Comparison of ENCODE assay signal across 9 mouse cellular contexts in the genomic region with DNA sequence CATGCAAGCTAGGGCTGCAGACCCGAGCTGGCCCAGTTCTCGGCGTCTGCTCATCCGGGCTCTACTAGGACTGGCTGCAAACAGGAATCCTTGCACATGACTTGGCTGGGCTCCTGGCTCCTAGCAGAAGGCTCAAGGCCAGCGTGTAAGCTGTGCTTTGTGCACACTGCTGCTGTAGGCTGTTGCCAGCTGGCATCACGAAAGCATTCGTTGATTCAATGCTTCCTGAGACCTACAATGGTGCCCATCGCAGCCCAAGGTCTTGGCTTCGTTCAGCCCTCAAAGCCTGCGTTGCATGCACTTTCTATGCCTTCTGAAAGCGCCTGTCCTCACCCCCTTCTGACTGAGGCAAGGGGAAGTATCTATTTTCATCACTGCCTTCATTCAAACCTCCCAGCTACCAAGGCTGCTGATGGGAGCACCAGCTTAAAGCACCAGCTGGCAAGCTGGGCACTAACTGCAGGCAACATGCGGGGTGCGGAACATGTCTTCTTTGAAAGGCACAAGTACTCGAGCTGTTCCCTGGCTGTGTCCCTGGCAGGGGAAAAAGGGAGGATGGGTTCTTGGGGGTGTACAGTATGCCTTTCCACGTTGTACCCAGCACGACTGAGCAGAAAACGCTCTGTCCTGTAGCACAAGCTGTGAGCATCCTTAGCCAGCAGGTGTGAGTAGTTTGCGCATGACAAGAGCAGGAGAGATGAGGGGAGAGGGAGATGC. TPM values are rescaled to one million over a fixed set of nuclear protein-coding genes. Genes with fewer than 3 reads are reported as not detected.
DNase-seq lines count a peak whose midpoint lies in the region; ATAC-seq and TF ChIP-seq lines count a peak whose summit lies in the region.
"Had no signal": no experiment of that assay in that cellular context is flagged by ENCODE, and none has a peak within 500 bp of the region (broad histone marks: within the 10 kb centered on the region; RNA-seq: fewer than 3 reads in every experiment).

No protein-coding gene starts in this region.

- peaks cover 6% of the 10 kb centered on the region; the same call in 1 of the 2 replicates for H3K4me1 ChIP-seq in cortical plate, adult 2 months (ENCODE audit: control insufficient read depth, insufficient read depth, low read length)
- peaks cover 14% of the 10 kb centered on the region for H3K4me1 ChIP-seq in intestine, postnatal 0 days (replicated peaks; ENCODE audit: control insufficient read depth, insufficient read depth, low read length)
- peaks cover 24% of the 10 kb centered on the region for H3K4me1 ChIP-seq in midbrain, embryonic 12.5 days
- H3K4me1 ChIP-seq in testis, adult 2 months (ENCODE audit: control insufficient read depth, insufficient read depth, low read length) = peaks cover 12% of the 10 kb centered on the region

- no peaks in the 10 kb centered on the region for H3K27me3 ChIP-seq in intestine, postnatal 0 days (replicated peaks; ENCODE audit: control insufficient read depth, insufficient read depth, low read length)
- no peaks in the 10 kb centered on the region for H3K27me3 ChIP-seq in midbrain, embryonic 12.5 days
- H3K27me3 ChIP-seq in testis, adult 2 months (ENCODE audit: control insufficient read depth, insufficient read depth, low read length) = no peaks in the 10 kb centered on the region

- peak; percentile 90 for DNase-seq in adrenal gland, adult 8-10 months
- DNase-seq in gastrocnemius, postnatal 4 days (ENCODE audit: low spot score in 2 of 2) = peak; percentile 72 to 85
- DNase-seq in left cerebral cortex, postnatal 14 days (ENCODE audit: low spot score in 2 of 2) = peak; percentile 88 to 97
- no peak for DNase-seq in natural killer cell, adult 2 months (ENCODE audit: low spot score in 2 of 2)

- peak overlapping the region; percentile 97 for H3K4me2 ChIP-seq in intestine, postnatal 0 days (replicated peaks; ENCODE audit: low read depth)
- peak overlapping the region; percentile 94 for H3K4me2 ChIP-seq in midbrain, embryonic 12.5 days (replicated peaks)

- TF ChIP-seq CTCF in cortical plate, adult 2 months (IDR thresholded peaks at IDR 0.05; ENCODE audit: extremely low read depth, insufficient read depth, low read length) = no peak
- no peak for TF ChIP-seq CTCF in intestine, postnatal 0 days (IDR thresholded peaks at IDR 0.05; ENCODE audit: low read depth)
- no peak for TF ChIP-seq CTCF in testis, adult 2 months (IDR thresholded peaks at IDR 0.05; ENCODE audit: control insufficient read depth, insufficient read depth, insufficient replicate concordance, low read depth, low read length)

- no peak for ATAC-seq in intestine, postnatal 0 days
- ATAC-seq in midbrain, embryonic 12.5 days (ENCODE audit: low FRiP score, low read depth) = peak; percentile 48; the same call in 1 of the 2 replicates

- intact Hi-C loops in left cerebral cortex, postnatal 14 days (cut with DNase I) = loop anchor here (5.0 to 10.0 kb wide), 3 partner anchors 39 to 324 kb away; partner anchors contain the start of genes Elmo2 and Slc12a5

- peak overlapping the region; percentile 69; the same call in 1 of the 2 replicates for H3K4me3 ChIP-seq in cortical plate, adult 2 months (ENCODE audit: insufficient read depth, low read length)
- peak overlapping the region; percentile 76; the same call in 1 of the 2 replicates for H3K4me3 ChIP-seq in intestine, postnatal 0 days (ENCODE audit: low read depth, low read length)
- H3K4me3 ChIP-seq in midbrain, embryonic 12.5 days = peak overlapping the region; percentile 80
- peak overlapping the region; percentile 87 for H3K4me3 ChIP-seq in testis, adult 2 months (ENCODE audit: control insufficient read depth, low read depth, low read length)

- no peaks in the 10 kb centered on the region for H3K9me3 ChIP-seq in intestine, postnatal 0 days (ENCODE audit: control insufficient read depth)
- no peaks in the 10 kb centered on the region for H3K9me3 ChIP-seq in midbrain, embryonic 12.5 days

- H3K36me3 ChIP-seq in intestine, postnatal 0 days (ENCODE audit: control insufficient read depth, insufficient read depth) = peaks cover 36% of the 10 kb centered on the region
- peaks cover 38% of the 10 kb centered on the region for H3K36me3 ChIP-seq in midbrain, embryonic 12.5 days
- no peaks in the 10 kb centered on the region for H3K36me3 ChIP-seq in testis, adult 2 months (ENCODE audit: control insufficient read depth, insufficient read depth, low read length)

- H3K9ac ChIP-seq in intestine, postnatal 0 days (ENCODE audit: low read depth, low read length) = 0 out of 2 replicates have a peak overlapping the region, but pooled peaks have one; percentile 8
- peak overlapping the region; percentile 78 for H3K9ac ChIP-seq in midbrain, embryonic 12.5 days (replicated peaks)

- peak overlapping the region; percentile 79 for H3K27ac ChIP-seq in cortical plate, adult 2 months (ENCODE audit: insufficient read depth, low read length)
- H3K27ac ChIP-seq in intestine, postnatal 0 days (ENCODE audit: low read depth, low read length) = peak overlapping the region; percentile 96; the same call in 1 of the 2 replicates
- H3K27ac ChIP-seq in midbrain, embryonic 12.5 days (replicated peaks) = peak overlapping the region; percentile 77
- H3K27ac ChIP-seq in testis, adult 2 months (ENCODE audit: control insufficient read depth, insufficient read depth, low read depth, low read length) = peak overlapping the region; percentile 63

- WGBS in intestine, postnatal 0 days = 58% methylated on average over 18 of the region's 18 CpGs
- WGBS in midbrain, embryonic 12.5 days = 71% methylated on average over 18 of the region's 18 CpGs

- TF ChIP-seq POLR2A in cortical plate, adult 2 months (IDR thresholded peaks at IDR 0.05; ENCODE audit: extremely low read depth, insufficient read depth, low read length) = peak; percentile 53
- TF ChIP-seq POLR2A in testis, adult 2 months (IDR thresholded peaks at IDR 0.05; ENCODE audit: control insufficient read depth, low read depth, low read length) = peak; percentile 28; the same call in 1 of the 2 replicates

RNA-seq across cellular contexts. Expression of gene Slc35c2, which starts 0.8 kb away (rescaled TPM):
- 10 to 100 TPM; 56.7 to 62.1 (median 58.3) TPM for total RNA-seq in adrenal gland, adult 8-10 months (2022)
- polyA plus RNA-seq in cortical plate, adult 2 months (2012; rRNA removed) = 53.6 and 56.1 TPM in 2 replicates
- total RNA-seq in gastrocnemius, postnatal 4 days (2021) = 10 to 100 TPM; 20.8 to 23.4 TPM
- polyA plus RNA-seq in intestine, postnatal 0 days (2015; fragmentation: Nextera tagmentation; extraction: Ambion mirVana) = 199 and 209 TPM in 2 replicates
- total RNA-seq in left cerebral cortex, postnatal 14 days (2021) = 10 to 100 TPM; 52.1 to 55.1 TPM
- 61.6 and 67.1 TPM in 2 replicates for polyA plus RNA-seq in midbrain, embryonic 12.5 days (2016; fragmentation: Nextera tagmentation; extraction: Ambion mirVana)
- polyA plus RNA-seq in testis, adult 2 months (2012; rRNA removed) = 55.2 and 58.7 TPM in 2 replicates

RNA-seq across cellular contexts. Expression of gene Elmo2, which starts 37.8 kb away (rescaled TPM):
- total RNA-seq in adrenal gland, adult 8-10 months (2022) = 10 to 100 TPM; 22.8 to 36.2 (median 31.4) TPM
- polyA plus RNA-seq in cortical plate, adult 2 months (2012; rRNA removed) = 139 and 153 TPM in 2 replicates
- 10 to 100 TPM; 27.1 to 36.9 TPM for total RNA-seq in gastrocnemius, postnatal 4 days (2021)
- 62.2 and 63.6 TPM in 2 replicates for polyA plus RNA-seq in intestine, postnatal 0 days (2015; fragmentation: Nextera tagmentation; extraction: Ambion mirVana)
- 100 to 1,000 TPM; 137 to 156 TPM for total RNA-seq in left cerebral cortex, postnatal 14 days (2021)
- polyA plus RNA-seq in midbrain, embryonic 12.5 days (2016; fragmentation: Nextera tagmentation; extraction: Ambion mirVana) = 88.2 and 89.3 TPM in 2 replicates
- polyA plus RNA-seq in testis, adult 2 months (2012; rRNA removed) = 13.8 and 14.3 TPM in 2 replicates

RNA-seq across cellular contexts. Expression of gene Cdh22, which starts 53.8 kb away (rescaled TPM):
- 1 to 10 TPM; 1.8 to 3.5 (median 2.5) TPM for total RNA-seq in adrenal gland, adult 8-10 months (2022)
- polyA plus RNA-seq in cortical plate, adult 2 months (2012; rRNA removed) = 21.8 and 22.8 TPM in 2 replicates
- total RNA-seq in gastrocnemius, postnatal 4 days (2021) = under 1 TPM; 0.26 to 0.42 TPM
- 0.25 and 0.41 TPM in 2 replicates for polyA plus RNA-seq in intestine, postnatal 0 days (2015; fragmentation: Nextera tagmentation; extraction: Ambion mirVana)
- 10 to 100 TPM; 33.8 TPM for total RNA-seq in left cerebral cortex, postnatal 14 days (2021)
- 14.8 and 18.8 TPM in 2 replicates for polyA plus RNA-seq in midbrain, embryonic 12.5 days (2016; fragmentation: Nextera tagmentation; extraction: Ambion mirVana)
- 0.35 and 0.37 TPM in 2 replicates for polyA plus RNA-seq in testis, adult 2 months (2012; rRNA removed)
- total RNA-seq: hematopoietic stem cell, adult 5-6 weeks had no signal

Comparison
In these comparisons a context has a peak if more than half of its experiments do, and no peak if none do; other contexts are left out.
1. DNase-seq: peak in adrenal gland, adult 8-10 months (single experiment), gastrocnemius, postnatal 4 days (2 of 2) and left cerebral cortex, postnatal 14 days (2 of 2); none in natural killer cell, adult 2 months (0 of 2).
2. RNA of gene Cdh22, which starts 53.8 kb away (polyA plus RNA-seq): 21.8 to 22.8 TPM in cortical plate, adult 2 months and 14.8 to 18.8 TPM in midbrain, embryonic 12.5 days; 0.35 to 0.37 TPM in testis, adult 2 months and 0.25 to 0.41 TPM in intestine, postnatal 0 days; every median in the first group is over 10 times any median in the second.
3. Peak in every context shown above with its lines, with median percentiles within 50 percentile points of each other: H3K27ac ChIP-seq and H3K4me3 ChIP-seq.